Mouse (Mus musculus) testis, postnatal 14 days (tissue): Measurements from ENCODE around the gene Fgfr2.

Experiments used
- DNase-seq: peaks from one replicate; pipeline ENCODE4 v3.0.0; 2021; ENCODE audit warnings: low spot score

Fgfr2 gene

GRCm38 (mm10) chr7:131327054-131327453 lies 1796.1 kb downstream of the Fgfr2 start:
- DNase-seq: no peak

GRCm38 (mm10) chr7:131322192-131322591 lies 1801.0 kb downstream of the Fgfr2 start, which contains the start of gene Cuzd1:
Gene Cuzd1 (minus strand): TSS chr7:131322292.
- no peak for DNase-seq

- DNase-seq: no peak
These were observed 1804.8 kb downstream of the Fgfr2 start for GRCm38 (mm10) chr7:131318340-131318739.

- DNase-seq: no peak
These were observed 1805.6 kb downstream of the Fgfr2 start for GRCm38 (mm10) chr7:131317587-131317986.

GRCm38 (mm10) chr7:131314493-131314892 lies 1808.7 kb downstream of the Fgfr2 start:
- DNase-seq: no peak

GRCm38 (mm10) chr7:131306733-131307132 lies 1816.4 kb downstream of the Fgfr2 start:
- no peak for DNase-seq

- no peak for DNase-seq
These were observed 1819.8 kb downstream of the Fgfr2 start for GRCm38 (mm10) chr7:131303340-131303739.

GRCm38 (mm10) chr7:131297151-131297550 lies 1826.0 kb downstream of the Fgfr2 start:
- no peak for DNase-seq

GRCm38 (mm10) chr7:131265851-131266250 lies 1857.3 kb downstream of the Fgfr2 start:
- no peak for DNase-seq

GRCm38 (mm10) chr7:131264251-131264650 lies 1858.9 kb downstream of the Fgfr2 start:
- DNase-seq: no peak

- DNase-seq: no peak
These were observed 1862.2 kb downstream of the Fgfr2 start for GRCm38 (mm10) chr7:131260946-131261345.

- no peak for DNase-seq
These were observed 1865.8 kb downstream of the Fgfr2 start for GRCm38 (mm10) chr7:131257309-131257708.

GRCm38 (mm10) chr7:131256841-131257240 lies 1866.3 kb downstream of the Fgfr2 start:
- no peak for DNase-seq

- no peak for DNase-seq
These were observed 1878.2 kb downstream of the Fgfr2 start for GRCm38 (mm10) chr7:131244993-131245392.

GRCm38 (mm10) chr7:131236091-131236490 lies 1887.1 kb downstream of the Fgfr2 start:
- no peak for DNase-seq

- no peak for DNase-seq
These were observed 1900.1 kb downstream of the Fgfr2 start for GRCm38 (mm10) chr7:131223086-131223485.

GRCm38 (mm10) chr7:131187996-131188395 lies 1935.2 kb downstream of the Fgfr2 start:
- no peak for DNase-seq

GRCm38 (mm10) chr7:131187047-131187446 lies 1936.1 kb downstream of the Fgfr2 start:
- DNase-seq: no peak

GRCm38 (mm10) chr7:131184339-131184738 lies 1938.8 kb downstream of the Fgfr2 start:
- DNase-seq: no peak

- DNase-seq: peak; percentile 65
These were observed 1940.5 kb downstream of the Fgfr2 start for GRCm38 (mm10) chr7:131182685-131183084.

- DNase-seq: no peak
These were observed 1949.0 kb downstream of the Fgfr2 start, which contains the start of gene 5430419D17Rik for GRCm38 (mm10) chr7:131174121-131174520. Gene 5430419D17Rik (plus strand): TSS chr7:131174402.

GRCm38 (mm10) chr7:131169099-131169498 lies 1954.1 kb downstream of the Fgfr2 start:
- no peak for DNase-seq

GRCm38 (mm10) chr7:131167771-131168170 lies 1955.4 kb downstream of the Fgfr2 start:
- no peak for DNase-seq

- no peak for DNase-seq
These were observed 1960.9 kb downstream of the Fgfr2 start for GRCm38 (mm10) chr7:131162251-131162650.

- DNase-seq: no peak
These were observed 1970.1 kb downstream of the Fgfr2 start for GRCm38 (mm10) chr7:131153044-131153443.
